Mouse (Mus musculus) lung, postnatal 25 days (tissue): Measurements from ENCODE around the gene Cbx3.
A peak's percentile ranks its signal among the peaks of the same experiment; 100 is the strongest.
"Not testable (repeated sequence)": the region's sequence is repeated elsewhere in the genome, so short reads cannot be mapped to it uniquely, and the experiment has no call there.

Experiments
- DNase-seq: peaks from one replicate; pipeline ENCODE4 v3.0.0; 2022; ENCODE audit warnings: low spot score

Gene Cbx3

GRCm38 (mm10) chr6:51469715-51470310 is 347 bp upstream of the Cbx3 start, which contains the start of gene Hnrnpa2b1:
Gene Hnrnpa2b1 (minus strand): TSS chr6:51469894.
- DNase-seq = peak; percentile 98

DNA sequence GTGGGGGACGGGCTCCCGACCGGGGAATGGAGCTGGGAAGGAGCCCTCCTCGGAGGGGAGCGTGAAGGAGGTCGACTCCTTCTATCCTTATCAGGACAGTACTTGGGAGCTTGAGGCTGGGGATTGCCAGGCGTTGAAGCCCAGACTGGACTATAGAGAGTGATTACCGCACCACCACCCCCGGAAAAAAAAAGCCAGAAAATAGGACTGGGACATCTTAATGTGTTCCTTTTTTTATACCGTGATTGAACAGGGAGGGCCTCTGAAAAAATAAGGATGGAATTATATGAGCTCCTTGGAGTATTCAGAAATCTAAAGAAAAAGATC is 982 bp downstream of the Cbx3 start:
- no peak for DNase-seq

DNA sequence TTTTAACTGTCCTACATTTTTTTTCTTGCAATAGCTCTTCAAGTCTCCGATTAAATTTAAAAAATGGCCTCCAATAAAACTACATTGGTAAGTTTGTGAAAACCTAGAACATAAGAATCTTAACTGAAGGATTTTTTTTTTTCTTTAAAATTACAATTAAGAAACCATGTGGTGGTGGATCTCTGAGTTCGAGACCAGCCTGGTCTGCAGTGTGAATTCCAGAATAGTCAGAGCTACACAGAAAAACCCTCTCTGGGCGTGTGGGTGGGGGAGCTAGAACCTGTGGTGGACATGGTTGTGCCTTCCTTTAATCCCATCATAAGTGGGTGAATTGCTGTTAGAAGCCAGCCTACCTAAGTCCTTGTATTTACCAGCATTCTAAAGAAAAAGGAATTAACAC is 1.6 kb downstream of the Cbx3 start:
- DNase-seq = no peak

- no peak for DNase-seq
Measured at GRCm38 (mm10) chr6:51472213-51472612, 2.1 kb downstream of the Cbx3 start.

DNA sequence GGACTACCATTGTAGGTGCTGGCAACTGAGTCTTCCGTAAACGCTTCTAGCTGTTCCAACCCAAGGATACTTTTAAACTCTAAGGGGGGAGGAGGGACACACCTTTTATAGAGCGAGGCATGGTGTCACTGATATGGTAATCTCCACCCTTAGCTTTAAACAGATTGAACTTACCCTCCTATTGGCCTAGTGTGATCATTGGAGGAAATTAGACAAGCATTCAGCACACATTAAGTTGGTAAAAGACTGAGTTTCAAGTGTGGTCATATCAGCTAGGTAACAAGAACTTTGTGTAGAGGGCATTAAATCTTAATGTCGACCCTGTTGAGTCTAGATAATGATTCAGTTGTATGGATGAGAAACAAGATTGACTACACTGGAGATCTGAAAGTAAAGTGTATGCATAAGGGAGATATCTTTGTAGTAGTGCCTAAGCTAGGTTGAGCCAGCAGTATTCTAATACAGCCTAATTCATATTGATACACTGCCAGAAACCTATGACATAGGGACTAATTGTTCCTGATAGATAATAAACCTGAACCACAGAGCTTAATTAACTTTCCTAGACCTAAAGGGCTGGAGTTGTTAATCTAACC is 9.1 kb downstream of the Cbx3 start:
- no peak for DNase-seq

DNA sequence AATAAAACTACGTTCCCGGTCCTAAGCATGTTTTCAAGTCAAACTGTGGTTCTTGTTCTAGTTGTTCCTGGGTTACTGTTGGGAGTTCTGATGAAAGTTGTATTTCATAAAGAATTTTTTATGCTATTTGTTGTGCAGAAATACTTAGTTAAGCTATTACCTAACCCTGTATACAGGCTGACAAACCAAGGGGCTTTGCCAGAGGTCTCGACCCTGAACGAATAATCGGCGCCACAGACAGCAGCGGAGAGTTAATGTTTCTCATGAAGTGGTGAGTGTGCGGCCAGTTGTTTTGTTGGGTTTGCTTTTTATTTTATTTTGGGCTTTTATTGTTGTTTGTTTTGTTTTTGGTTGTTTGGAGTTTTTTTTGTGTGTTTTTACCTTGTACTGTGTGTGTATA is 11.4 kb downstream of the Cbx3 start:
- DNase-seq = no peak

DNA sequence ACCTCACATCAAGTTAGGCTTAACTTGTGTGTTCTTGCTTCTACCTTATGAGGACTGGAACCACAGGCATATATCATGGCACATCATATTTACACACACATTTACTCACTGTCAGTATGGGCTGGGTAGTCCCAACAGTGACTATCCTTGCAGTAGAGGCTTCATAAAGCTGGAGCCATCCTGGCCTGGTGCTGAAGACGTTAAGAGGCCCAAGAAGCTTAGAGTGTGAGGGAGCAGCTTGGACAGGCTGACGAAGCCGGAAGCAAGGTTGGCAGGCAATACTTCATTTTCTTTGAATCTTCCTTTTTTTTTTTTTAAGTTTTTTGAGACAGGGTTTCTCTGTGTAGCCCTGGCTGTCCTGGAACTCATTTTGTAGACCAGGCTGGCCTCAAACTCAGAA is 13.7 kb downstream of the Cbx3 start:
- no peak for DNase-seq

GRCm38 (mm10) chr6:51484556-51484955 is 14.4 kb downstream of the Cbx3 start:
- DNase-seq = not testable (repeated sequence)

DNA sequence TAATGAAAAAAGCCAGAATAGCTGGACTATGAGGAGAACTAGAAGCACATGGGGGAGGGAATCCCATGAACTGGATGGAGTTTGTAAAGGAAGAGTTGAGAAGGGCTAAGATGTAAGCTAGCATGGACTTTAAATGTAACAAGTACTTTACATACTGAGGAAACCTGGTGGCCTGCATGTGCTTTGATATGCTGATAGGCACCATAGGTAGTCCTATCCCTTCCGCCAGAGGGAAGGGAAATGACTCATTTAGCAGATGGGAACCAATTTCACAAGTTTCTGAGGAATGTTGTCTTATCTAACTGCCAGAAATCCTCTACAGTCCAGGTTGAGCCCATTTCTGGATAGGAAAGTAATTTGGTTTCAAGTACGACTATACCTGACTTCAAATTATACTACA is 15.5 kb downstream of the Cbx3 start:
- no peak for DNase-seq

GRCm38 (mm10) chr6:51486076-51486710 is 16.0 kb downstream of the Cbx3 start:
- DNase-seq = no peak

GRCm38 (mm10) chr6:51486731-51487130 is 16.6 kb downstream of the Cbx3 start:
- DNase-seq = no peak

DNA sequence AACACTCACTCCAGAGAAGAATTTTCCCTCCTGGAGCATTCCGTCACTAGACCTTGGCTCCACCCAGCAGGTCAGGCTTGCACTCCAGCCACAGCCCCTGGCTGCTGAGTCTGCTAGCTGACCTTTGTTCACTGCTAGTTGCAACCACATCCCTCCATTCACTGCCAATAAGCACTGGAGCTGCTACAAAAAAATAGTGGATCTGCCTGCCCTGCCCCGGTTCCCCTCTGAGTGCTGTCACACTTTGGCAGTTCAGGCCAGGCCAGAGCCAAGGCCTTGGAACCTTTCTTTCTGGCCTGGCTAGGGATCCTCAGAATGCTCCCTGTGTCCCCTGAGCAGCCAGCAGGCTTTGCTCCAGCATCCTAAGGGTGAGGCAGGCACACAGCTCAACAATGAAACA is 19.6 kb downstream of the Cbx3 start:
- no peak for DNase-seq

- no peak for DNase-seq
Measured at GRCm38 (mm10) chr6:51497321-51498111, 27.4 kb downstream of the Cbx3 start.

DNA sequence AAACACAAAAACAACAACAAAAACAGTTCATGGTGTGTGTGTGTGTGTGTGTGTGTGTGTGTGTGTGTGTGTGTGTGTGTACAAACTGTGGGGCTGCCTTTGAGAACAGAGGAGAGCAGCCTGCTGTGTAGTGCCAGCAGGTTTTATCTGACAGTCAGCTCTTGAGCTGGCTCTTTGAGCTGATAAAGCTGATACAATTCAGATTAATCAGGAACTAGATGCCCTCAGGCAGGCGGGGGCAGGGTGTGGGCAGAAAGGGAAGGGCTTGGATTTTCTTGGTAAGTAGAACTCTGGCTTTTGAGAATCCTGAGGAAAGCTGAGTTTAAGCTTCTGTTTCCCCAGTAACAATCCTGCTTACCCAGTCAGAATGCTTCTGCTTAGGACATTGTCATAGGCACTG is 35.5 kb downstream of the Cbx3 start:
- no peak for DNase-seq

DNA sequence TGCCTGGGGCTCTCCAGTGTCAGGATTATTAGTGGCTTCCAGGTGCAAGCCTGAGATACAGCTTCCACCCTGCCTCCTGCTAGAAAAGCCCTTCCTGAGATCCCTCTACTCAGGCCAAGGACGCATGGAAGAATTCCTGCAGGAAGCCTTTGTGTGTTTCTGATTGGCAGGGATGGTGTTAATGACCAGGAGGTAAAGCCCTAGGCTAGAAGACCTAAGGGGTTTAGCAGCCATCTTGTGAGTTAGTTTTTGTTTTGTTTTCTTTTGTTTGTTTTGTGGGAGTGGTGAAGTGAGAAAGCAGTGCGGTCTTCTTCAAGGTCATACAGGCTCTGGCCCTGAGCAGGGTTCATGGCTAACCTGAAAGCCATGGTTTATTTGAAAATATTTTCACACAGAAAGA is 37.4 kb downstream of the Cbx3 start:
- DNase-seq = no peak

- DNase-seq = peak; percentile 69
Measured at GRCm38 (mm10) chr6:51508750-51509648, 38.8 kb downstream of the Cbx3 start.

GRCm38 (mm10) chr6:51510094-51510493 is 39.9 kb downstream of the Cbx3 start:
- peak; percentile 53 for DNase-seq

GRCm38 (mm10) chr6:51510946-51511345 is 40.8 kb downstream of the Cbx3 start:
- DNase-seq = no peak

- DNase-seq = no peak
Measured at GRCm38 (mm10) chr6:51513745-51514144, 43.6 kb downstream of the Cbx3 start.

GRCm38 (mm10) chr6:51514860-51515259 is 44.7 kb downstream of the Cbx3 start:
- DNase-seq = no peak

GRCm38 (mm10) chr6:51523310-51523709 is 53.1 kb downstream of the Cbx3 start:
- no peak for DNase-seq

GRCm38 (mm10) chr6:51523807-51524320 is 53.7 kb downstream of the Cbx3 start, which contains the start of gene Snx10:
Gene Snx10 (plus strand): TSS chr6:51523901.
- DNase-seq = no peak
